Mouse (Mus musculus): ENCODE results near the gene Olfr615. TPM values are rescaled to one million over a fixed set of nuclear protein-coding genes. Genes with fewer than 3 reads are reported as not detected.
"Not testable (repeated sequence)": the region's sequence is repeated elsewhere in the genome, so short reads cannot be mapped to it uniquely, and the experiment has no call there.

Gene Olfr615
- polyA plus RNA-seq (2012; fragmentation: generic; extraction: Trizol) = not detected

- Histone ChIP-seq H3ac (ENCODE audit: control insufficient read depth, insufficient read length) (no peak within 1 kb of the TSS), H3K79me2 (ENCODE audit: control insufficient read depth, insufficient read depth) (no peaks in the 10 kb centered on the region), H3K27me3 (ENCODE audit: control insufficient read depth, insufficient read depth, insufficient read length) (no peaks in the 10 kb centered on the region), H3K4me3 (no peak within 1 kb of the TSS), H3K36me3 (ENCODE audit: control insufficient read depth, insufficient read depth) (no peaks in the 10 kb centered on the region), H3K4me2 (ENCODE audit: low read depth) (no peak within 1 kb of the TSS)
- TF ChIP-seq MYOG (IDR thresholded peaks at IDR 0.05; ENCODE audit: control insufficient read depth in 1 of 3, insufficient read depth in 1 of 3, insufficient read length in 2 of 3, low read depth in 2 of 3) (no peak), TCF3 (IDR thresholded peaks at IDR 0.05; ENCODE audit: insufficient read length, low read depth) (no peak), USF1 (IDR thresholded peaks at IDR 0.05; ENCODE audit: low read depth) (no peak), REST (IDR thresholded peaks at IDR 0.05; ENCODE audit: insufficient read depth, insufficient read length) (no peak), SRF (IDR thresholded peaks at IDR 0.05; ENCODE audit: control insufficient read depth, insufficient read length, low read depth) (no peak), MYOD1 (IDR thresholded peaks at IDR 0.05; ENCODE audit: control insufficient read depth in 1 of 3, insufficient read length in 2 of 3, low read depth in 2 of 3) (no peak), POLR2AphosphoS2 (IDR thresholded peaks at IDR 0.05; ENCODE audit: insufficient read length, low read depth) (no peak)
Observed at GRCm38 (mm10) chr7:103555779-103556178, at the start of gene Olfr615. Olfr615 (plus strand) TSS chr7:103556079.

GRCm38 (mm10) chr7:103512022-103512421, 43.9 kb upstream of the Olfr615 start, which contains the start of gene Olfr610:
Olfr610 (minus strand) TSS chr7:103512122.
- Histone ChIP-seq H3K4me3 (no peak within 1 kb of the TSS), H3ac (ENCODE audit: control insufficient read depth, insufficient read length) (no peak within 1 kb of the TSS), H3K36me3 (ENCODE audit: control insufficient read depth, insufficient read depth) (no peaks in the 10 kb centered on the region), H3K27me3 (ENCODE audit: control insufficient read depth, insufficient read depth, insufficient read length) (no peaks in the 10 kb centered on the region), H3K4me2 (ENCODE audit: low read depth) (no peak within 1 kb of the TSS), H3K79me2 (ENCODE audit: control insufficient read depth, insufficient read depth) (no peaks in the 10 kb centered on the region)
- TF ChIP-seq POLR2A (IDR thresholded peaks at IDR 0.05; ENCODE audit: insufficient read length, low read depth) = no peak
- TF ChIP-seq TCF12 (IDR thresholded peaks at IDR 0.05; ENCODE audit: insufficient read depth, poor library complexity, severe bottlenecking) = no peak
- TF ChIP-seq MAX (IDR thresholded peaks at IDR 0.05; ENCODE audit: low read depth) = no peak
- TF ChIP-seq USF1 (IDR thresholded peaks at IDR 0.05; ENCODE audit: low read depth) = no peak
- TF ChIP-seq MYOG (IDR thresholded peaks at IDR 0.05; ENCODE audit: control insufficient read depth in 1 of 3, insufficient read depth in 1 of 3, insufficient read length in 2 of 3, low read depth in 2 of 3) = no peak
- no peak for TF ChIP-seq TCF3 (IDR thresholded peaks at IDR 0.05; ENCODE audit: insufficient read length, low read depth)
- no peak for TF ChIP-seq POLR2AphosphoS2 (IDR thresholded peaks at IDR 0.05; ENCODE audit: insufficient read length, low read depth)

GRCm38 (mm10) chr7:103520746-103521145, 35.1 kb upstream of the Olfr615 start, which contains the start of gene Olfr611:
Olfr611 (minus strand) TSS chr7:103520846.
- not testable (repeated sequence) for H3K4me2 ChIP-seq (ENCODE audit: low read depth); H3K27me3 ChIP-seq (ENCODE audit: control insufficient read depth, insufficient read depth, insufficient read length); H3K4me3 ChIP-seq; H3K79me2 ChIP-seq (ENCODE audit: control insufficient read depth, insufficient read depth); H3K36me3 ChIP-seq (ENCODE audit: control insufficient read depth, insufficient read depth); H3ac ChIP-seq (ENCODE audit: control insufficient read depth, insufficient read length)

- H3K4me3 ChIP-seq; H3K4me2 ChIP-seq (ENCODE audit: low read depth); H3ac ChIP-seq (ENCODE audit: control insufficient read depth, insufficient read length); H3K79me2 ChIP-seq (ENCODE audit: control insufficient read depth, insufficient read depth); H3K27me3 ChIP-seq (ENCODE audit: control insufficient read depth, insufficient read depth, insufficient read length); H3K36me3 ChIP-seq (ENCODE audit: control insufficient read depth, insufficient read depth): not testable (repeated sequence)
Observed at GRCm38 (mm10) chr7:103542617-103543016, 13.3 kb upstream of the Olfr615 start, which contains the start of gene Olfr612. Olfr612 (minus strand) TSS chr7:103542717.

GRCm38 (mm10) chr7:103547774-103548173, 8.1 kb upstream of the Olfr615 start, which contains the start of gene Olfr613:
Olfr613 (plus strand) TSS chr7:103548074.
- H3ac ChIP-seq (ENCODE audit: control insufficient read depth, insufficient read length) = no peak within 1 kb of the TSS
- H3K79me2 ChIP-seq (ENCODE audit: control insufficient read depth, insufficient read depth) = no peaks in the 10 kb centered on the region
- H3K36me3 ChIP-seq (ENCODE audit: control insufficient read depth, insufficient read depth) = no peaks in the 10 kb centered on the region
- TF ChIP-seq REST (IDR thresholded peaks at IDR 0.05; ENCODE audit: insufficient read depth, insufficient read length) (no peak), TCF12 (IDR thresholded peaks at IDR 0.05; ENCODE audit: insufficient read depth, poor library complexity, severe bottlenecking) (no peak), POLR2AphosphoS2 (IDR thresholded peaks at IDR 0.05; ENCODE audit: insufficient read length, low read depth) (no peak)
- no peak within 1 kb of the TSS for H3K4me2 ChIP-seq (ENCODE audit: low read depth)
- H3K27me3 ChIP-seq (ENCODE audit: control insufficient read depth, insufficient read depth, insufficient read length) = no peaks in the 10 kb centered on the region
- H3K4me3 ChIP-seq = no peak within 1 kb of the TSS

- Histone ChIP-seq H3K27me3 (ENCODE audit: control insufficient read depth, insufficient read depth, insufficient read length) (no peaks in the 10 kb centered on the region), H3ac (ENCODE audit: control insufficient read depth, insufficient read length) (no peak within 1 kb of the TSS), H3K79me2 (ENCODE audit: control insufficient read depth, insufficient read depth) (no peaks in the 10 kb centered on the region), H3K4me2 (ENCODE audit: low read depth) (no peak within 1 kb of the TSS), H3K36me3 (ENCODE audit: control insufficient read depth, insufficient read depth) (no peaks in the 10 kb centered on the region), H3K4me3 (no peak within 1 kb of the TSS)
- TF ChIP-seq POLR2A (IDR thresholded peaks at IDR 0.05; ENCODE audit: insufficient read length, low read depth) (no peak), SRF (IDR thresholded peaks at IDR 0.05; ENCODE audit: control insufficient read depth, insufficient read length, low read depth) (no peak), TCF3 (IDR thresholded peaks at IDR 0.05; ENCODE audit: insufficient read length, low read depth) (no peak), TCF12 (IDR thresholded peaks at IDR 0.05; ENCODE audit: insufficient read depth, poor library complexity, severe bottlenecking) (no peak), CEBPB (IDR thresholded peaks at IDR 0.05; ENCODE audit: insufficient read depth, poor library complexity, severe bottlenecking) (no peak), E2F4 (IDR thresholded peaks at IDR 0.05; ENCODE audit: insufficient read depth) (no peak), MAX (IDR thresholded peaks at IDR 0.05; ENCODE audit: low read depth) (no peak), POLR2AphosphoS2 (IDR thresholded peaks at IDR 0.05; ENCODE audit: insufficient read length, low read depth) (no peak), USF1 (IDR thresholded peaks at IDR 0.05; ENCODE audit: low read depth) (no peak)
Observed at GRCm38 (mm10) chr7:103569043-103569442, 13.2 kb downstream of the Olfr615 start, which contains the start of gene Olfr616. Olfr616 (minus strand) TSS chr7:103569143.

All from myocyte (in vitro differentiated cells).